Mouse (Mus musculus) midbrain, embryonic 14.5 days (tissue): Measurements from ENCODE around the gene Mbnl2. TPM values are rescaled to one million over a fixed set of nuclear protein-coding genes. Genes with fewer than 3 reads are reported as not detected.

Experiments
- ATAC-seq: fragments of 200-750 bp; cut with Nextera tagmentation; 2 replicates; pipeline ENCODE4 v1.8.0; 2017; ENCODE audit warnings: moderate number of reproducible peaks, moderate library complexity; ENCODE audit not compliant: low FRiP score, low TSS enrichment
- DNase-seq: peaks from one replicate; pipeline ENCODE4 v3.0.0-alpha.2; 2015
- H3K27ac ChIP-seq: fragments of 300-500 bp; sonication (generic); replicated peaks from 2 replicates; pipeline ENCODE4 v1.5.1; 2014; ENCODE audit warnings: mild to moderate bottlenecking, low read depth, low read length, moderate library complexity
- H3K27me3 ChIP-seq: fragments of 300-500 bp; sonication (generic); 2 replicates; pipeline ENCODE4 v1.6.1; 2014; ENCODE audit warnings: low read length, control low read depth, mixed read lengths; ENCODE audit not compliant: control insufficient read depth, insufficient read depth
- H3K36me3 ChIP-seq: fragments of 300-500 bp; sonication (generic); 2 replicates; pipeline ENCODE4 v1.6.1; 2014; ENCODE audit warnings: low read length, control low read depth; ENCODE audit not compliant: control insufficient read depth, insufficient read depth
- H3K4me1 ChIP-seq: fragments of 300-500 bp; sonication (generic); 2 replicates; pipeline ENCODE4 v1.6.1; 2014; ENCODE audit warnings: mild to moderate bottlenecking, antibody characterized with exemption, low read length, control low read depth; ENCODE audit not compliant: control insufficient read depth, insufficient read depth
- H3K4me2 ChIP-seq: fragments of 300-500 bp; sonication (generic); 2 replicates; pipeline ENCODE4 v1.6.1; 2014; ENCODE audit warnings: mild to moderate bottlenecking, low read length, moderate library complexity
- H3K4me3 ChIP-seq: fragments of 300-500 bp; sonication (generic); replicated peaks from 2 replicates; pipeline ENCODE4 v1.5.1; 2014; ENCODE audit warnings: low read depth, low read length
- H3K9ac ChIP-seq: fragments of 300-500 bp; sonication (generic); replicated peaks from 2 replicates; pipeline ENCODE4 v1.6.1; 2014; ENCODE audit warnings: mild to moderate bottlenecking, low read length, moderate library complexity
- H3K9me3 ChIP-seq: fragments of 300-500 bp; sonication (generic); 2 replicates; pipeline ENCODE4 v1.6.1; 2016; ENCODE audit warnings: low read length, control low read depth, mixed read lengths; ENCODE audit not compliant: control insufficient read depth
- WGBS: fragments of 180-500 bp; shearing (Covaris S2); extraction: QIAGEN DNeasy Blood & Tissue Kit; methylation state at CpG from one replicate; pipeline ENCODE4 v1.1.7; 2014; 5-methylcytosine and 5-hydroxymethylcytosine counted together
- polyA plus RNA-seq: library from polyadenylated mRNA; unstranded; fragments of >200 nt; fragmentation: Nextera tagmentation; extraction: Ambion mirVana; gene quantifications from 2 replicates; pipeline ENCODE4 v1.2.1, GENCODE M21; 2014

Gene Mbnl2
- polyA plus RNA-seq, 1 experiment from 2014 or later: 22.5 TPM

GRCm38 (mm10) chr14:120347410-120348315 is 72.2 kb downstream of the Mbnl2 start:
- Histone ChIP-seq H3K9me3 (peaks cover 3% of the 10 kb centered on the region; the same call in 1 of the 2 replicates), H3K9ac (no peak overlapping the region), H3K4me1 (no peaks in the 10 kb centered on the region), H3K4me2 (no peak overlapping the region), H3K4me3 (no peak overlapping the region), H3K36me3 (no peaks in the 10 kb centered on the region), H3K27ac (no peak overlapping the region), H3K27me3 (no peaks in the 10 kb centered on the region)
- WGBS: 88% methylated on average over 11 of the region's 11 CpGs
- DNase-seq (no peak), ATAC-seq (no peak)

- Histone ChIP-seq H3K9me3 (peaks cover 3% of the 10 kb centered on the region; the same call in 1 of the 2 replicates), H3K4me2 (no peak overlapping the region), H3K4me3 (no peak overlapping the region), H3K9ac (no peak overlapping the region), H3K36me3 (no peaks in the 10 kb centered on the region), H3K4me1 (0 out of 2 replicates have a peak, but pooled peaks cover 2% of the 10 kb centered on the region), H3K27me3 (no peaks in the 10 kb centered on the region), H3K27ac (no peak overlapping the region)
- ATAC-seq (no peak), DNase-seq (no peak)
- 94% methylated on average over 4 of the region's 4 CpGs for WGBS
These were observed 73.9 kb downstream of the Mbnl2 start for GRCm38 (mm10) chr14:120349332-120349731.

GRCm38 (mm10) chr14:120352136-120352843 is 76.8 kb downstream of the Mbnl2 start:
- WGBS: 91% methylated on average over 14 of the region's 14 CpGs
- Histone ChIP-seq H3K9ac (no peak overlapping the region), H3K4me3 (no peak overlapping the region), H3K4me1 (peaks cover 14% of the 10 kb centered on the region), H3K4me2 (no peak overlapping the region), H3K27ac (no peak overlapping the region), H3K27me3 (no peaks in the 10 kb centered on the region), H3K9me3 (no peaks in the 10 kb centered on the region), H3K36me3 (no peaks in the 10 kb centered on the region)
- DNase-seq: no peak
- ATAC-seq: no peak

GRCm38 (mm10) chr14:120353211-120353610 is 77.7 kb downstream of the Mbnl2 start:
- 0 out of 2 replicates have a peak overlapping the region, but pooled peaks have one; percentile 41 for H3K27ac ChIP-seq
- H3K4me3 ChIP-seq: no peak overlapping the region
- no peak overlapping the region for H3K9ac ChIP-seq
- no peaks in the 10 kb centered on the region for H3K9me3 ChIP-seq
- DNase-seq: peak; percentile 18
- peaks cover 14% of the 10 kb centered on the region for H3K4me1 ChIP-seq
- H3K36me3 ChIP-seq: no peaks in the 10 kb centered on the region
- no peaks in the 10 kb centered on the region for H3K27me3 ChIP-seq
- WGBS: 74% methylated on average over 11 of the region's 11 CpGs
- H3K4me2 ChIP-seq: no peak overlapping the region
- ATAC-seq: no peak

- no peak for DNase-seq
- H3K36me3 ChIP-seq: no peaks in the 10 kb centered on the region
- no peak overlapping the region for H3K27ac ChIP-seq
- no peak overlapping the region for H3K4me2 ChIP-seq
- H3K9ac ChIP-seq: no peak overlapping the region
- no peak for ATAC-seq
- no peaks in the 10 kb centered on the region for H3K27me3 ChIP-seq
- no peak overlapping the region for H3K4me3 ChIP-seq
- H3K4me1 ChIP-seq: peaks cover 14% of the 10 kb centered on the region
- H3K9me3 ChIP-seq: no peaks in the 10 kb centered on the region
- WGBS: 74% methylated on average over 6 of the region's 6 CpGs
These were observed 79.1 kb downstream of the Mbnl2 start for GRCm38 (mm10) chr14:120354595-120354994.

GRCm38 (mm10) chr14:120355040-120355741 is 79.7 kb downstream of the Mbnl2 start:
- ATAC-seq (peak; percentile 85), DNase-seq (peak; percentile 84)
- Histone ChIP-seq H3K4me2 (peak overlapping the region; percentile 29), H3K9ac (peak overlapping the region; percentile 23; the same call in 1 of the 2 replicates), H3K27me3 (no peaks in the 10 kb centered on the region), H3K27ac (peak overlapping the region; percentile 49; the same call in 1 of the 2 replicates), H3K4me3 (no peak overlapping the region), H3K9me3 (no peaks in the 10 kb centered on the region), H3K36me3 (no peaks in the 10 kb centered on the region), H3K4me1 (peaks cover 14% of the 10 kb centered on the region)
- WGBS: 7% methylated on average over 14 of the region's 14 CpGs

- Histone ChIP-seq H3K27ac (no peak overlapping the region), H3K9ac (no peak overlapping the region), H3K4me3 (no peak overlapping the region), H3K27me3 (no peaks in the 10 kb centered on the region), H3K4me1 (peaks cover 14% of the 10 kb centered on the region), H3K36me3 (no peaks in the 10 kb centered on the region), H3K4me2 (no peak overlapping the region), H3K9me3 (no peaks in the 10 kb centered on the region)
- ATAC-seq (peak; percentile 18; the same call in 1 of the 2 replicates), DNase-seq (no peak)
- 73% methylated on average over 10 of the region's 10 CpGs for WGBS
These were observed 80.4 kb downstream of the Mbnl2 start for GRCm38 (mm10) chr14:120355742-120356440.
